Mouse (Mus musculus) limb, embryonic 14.5 days (tissue): ENCODE data around the gene Srgn. TPM values are rescaled to one million over a fixed set of nuclear protein-coding genes. Genes with fewer than 3 reads are reported as not detected.
"Not testable (repeated sequence)": the region's sequence is repeated elsewhere in the genome, so short reads cannot be mapped to it uniquely, and the experiment has no call there.

ENCODE experiments used
- ATAC-seq: fragments of 200-750 bp; cut with Nextera tagmentation; 2 replicates; pipeline ENCODE4 v1.8.0; 2017; ENCODE audit warnings: low read depth, moderate number of reproducible peaks, moderate TSS enrichment; ENCODE audit not compliant: low FRiP score
- DNase-seq: peaks from one replicate; pipeline ENCODE4 v3.0.0-alpha.2; 2015; ENCODE audit warnings: low spot score
- H3K27ac ChIP-seq: fragments of 300-500 bp; sonication (generic); replicated peaks from 2 replicates; pipeline ENCODE4 v1.5.1; 2014; ENCODE audit warnings: low read depth, mild to moderate bottlenecking, low read length, moderate library complexity, mixed read lengths
- H3K27me3 ChIP-seq: fragments of 300-500 bp; sonication (generic); 2 replicates; pipeline ENCODE4 v1.6.1; 2014; ENCODE audit warnings: low read length, mixed read lengths; ENCODE audit not compliant: control insufficient read depth, insufficient read depth
- H3K36me3 ChIP-seq: fragments of 300-500 bp; sonication (generic); 2 replicates; pipeline ENCODE4 v1.6.1; 2014; ENCODE audit warnings: mild to moderate bottlenecking, low read length, moderate library complexity, mixed read lengths; ENCODE audit not compliant: control insufficient read depth, insufficient read depth
- H3K4me1 ChIP-seq: fragments of 300-500 bp; sonication (generic); 2 replicates; pipeline ENCODE4 v1.6.1; 2014; ENCODE audit warnings: antibody characterized with exemption, low read length, mixed read lengths; ENCODE audit not compliant: control insufficient read depth, insufficient read depth
- H3K4me2 ChIP-seq: fragments of 300-500 bp; sonication (generic); replicated peaks from 2 replicates; pipeline ENCODE4 v1.6.1; 2014; ENCODE audit warnings: low read depth, mild to moderate bottlenecking, low read length, moderate library complexity; ENCODE audit not compliant: severe bottlenecking
- H3K4me3 ChIP-seq: fragments of 300-500 bp; sonication (generic); replicated peaks from 2 replicates; pipeline ENCODE4 v1.5.1; 2014; ENCODE audit warnings: low read length
- H3K9ac ChIP-seq: fragments of 300-500 bp; sonication (generic); 2 replicates; pipeline ENCODE4 v1.6.1; 2014; ENCODE audit warnings: mild to moderate bottlenecking, low read depth, low read length, moderate library complexity; ENCODE audit not compliant: severe bottlenecking
- H3K9me3 ChIP-seq: fragments of 300-500 bp; sonication (generic); 2 replicates; pipeline ENCODE4 v1.6.1; 2016; ENCODE audit warnings: low read length; ENCODE audit not compliant: control insufficient read depth
- POLR2A ChIP-seq: fragments of 200-500 bp; IDR thresholded peaks from 2 replicates; pipeline ENCODE4 v1.8.0; 2012; ENCODE audit warnings: inconsistent platforms, mild to moderate bottlenecking, moderate library complexity, borderline replicate concordance; ENCODE audit not compliant: insufficient read depth, insufficient read length; ENCODE audit errors: extremely low read depth
- WGBS: fragments of 180-500 bp; shearing (Covaris S2); extraction: QIAGEN DNeasy Blood & Tissue Kit; methylation state at CpG from one replicate; pipeline ENCODE4 v1.1.7; 2014; 5-methylcytosine and 5-hydroxymethylcytosine counted together
- polyA plus RNA-seq, 2 experiments: library from polyadenylated mRNA; depleted of rRNA in 1 of 2; stranded (reverse) in 1 of 2; unstranded in 1 of 2; fragments of >200 nt; fragmentation: Nextera tagmentation in 1 of 2; extraction: Ambion mirVana in 1 of 2; gene quantifications; 2 replicates each; pipeline versions ENCODE4 v1.2.1 to v1.2.3; 2012 to 2014

The Srgn gene
- polyA plus RNA-seq, 2 experiments: 14.7 to 49.4 TPM

DNA sequence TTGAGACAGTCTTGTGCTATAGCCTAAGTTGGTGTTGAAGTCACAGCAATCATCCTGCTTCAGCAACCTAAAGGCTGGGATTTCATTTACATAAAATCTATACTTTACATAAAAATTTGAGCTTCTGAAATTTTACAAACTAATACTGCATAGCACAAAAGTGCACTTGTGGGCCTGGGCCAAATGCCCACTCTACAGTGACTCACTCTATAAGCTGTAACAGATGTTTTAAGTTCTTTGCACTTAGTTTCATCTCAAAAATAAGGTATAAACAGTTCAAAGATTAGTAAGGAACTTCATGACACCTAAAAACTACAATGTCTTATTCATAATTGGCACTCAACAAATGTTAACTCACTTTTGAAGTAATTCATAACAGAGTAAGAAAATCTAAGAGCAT lies 65.9 kb downstream of the Srgn start:
- Histone ChIP-seq H3K27me3 (no peaks in the 10 kb centered on the region), H3K4me3 (no peak overlapping the region), H3K4me1 (no peaks in the 10 kb centered on the region), H3K4me2 (no peak overlapping the region), H3K9me3 (no peaks in the 10 kb centered on the region), H3K9ac (no peak overlapping the region), H3K36me3 (peaks cover 44% of the 10 kb centered on the region), H3K27ac (no peak overlapping the region)
- TF ChIP-seq POLR2A: no peak
- ATAC-seq: no peak
- DNase-seq: no peak

DNA sequence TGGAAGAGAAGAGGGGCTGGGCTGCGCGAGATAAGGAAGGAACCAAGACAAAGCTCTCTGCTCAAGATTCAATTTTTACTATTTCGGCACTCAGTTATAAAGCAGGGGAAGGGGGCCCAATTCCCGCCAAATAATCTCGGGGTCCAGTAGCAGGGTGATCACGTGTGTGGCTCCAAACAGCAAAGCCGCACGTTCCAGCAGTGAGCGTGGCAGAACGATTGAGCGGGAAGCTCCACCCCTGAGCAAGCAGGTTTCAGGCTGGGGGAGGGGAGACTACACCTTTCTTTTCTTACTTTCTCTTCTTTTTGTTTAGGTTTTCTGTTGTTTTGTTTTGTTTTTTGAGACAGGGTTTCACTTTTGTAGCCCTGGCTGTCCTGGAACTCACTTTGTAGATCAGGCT lies 75.2 kb downstream of the Srgn start:
- H3K9me3 ChIP-seq, DNase-seq, H3K27me3 ChIP-seq, H3K4me3 ChIP-seq, H3K4me1 ChIP-seq, ATAC-seq, H3K4me2 ChIP-seq, H3K27ac ChIP-seq, H3K9ac ChIP-seq: not testable (repeated sequence)
- H3K36me3 ChIP-seq: peaks cover 24% of the 10 kb centered on the region
- WGBS: 72% methylated on average over 11 of the region's 11 CpGs

DNA sequence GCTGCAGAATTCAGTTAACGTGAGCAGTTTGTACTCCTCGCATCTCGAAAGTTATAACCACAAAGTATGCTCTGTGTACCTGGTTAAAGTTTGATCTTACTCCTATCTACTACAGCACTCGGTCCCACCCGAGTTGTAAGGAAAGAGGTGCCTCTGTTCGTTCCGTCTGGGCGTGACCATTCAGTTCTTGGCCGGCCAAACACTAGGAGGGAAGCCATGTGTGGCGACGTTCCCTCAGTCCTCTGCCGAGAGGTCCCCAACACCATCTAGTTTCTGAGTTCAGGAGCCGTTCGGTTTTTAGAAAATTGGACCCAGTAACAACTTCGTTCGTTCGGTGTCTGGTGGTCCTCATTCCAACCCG lies 77.0 kb downstream of the Srgn start:
- H3K36me3 ChIP-seq: peaks cover 29% of the 10 kb centered on the region
- H3K4me3 ChIP-seq: peak overlapping the region; percentile 99
- H3K4me1 ChIP-seq: peaks cover 9% of the 10 kb centered on the region
- peak overlapping the region; percentile 96 for H3K9ac ChIP-seq
- H3K27ac ChIP-seq: peak overlapping the region; percentile 71
- DNase-seq (no peak), ATAC-seq (no peak)
- H3K9me3 ChIP-seq: no peaks in the 10 kb centered on the region
- H3K27me3 ChIP-seq: no peaks in the 10 kb centered on the region
- no peak for TF ChIP-seq POLR2A
- 45% methylated on average over 18 of the region's 18 CpGs for WGBS
- peak overlapping the region; percentile 73 for H3K4me2 ChIP-seq

DNA sequence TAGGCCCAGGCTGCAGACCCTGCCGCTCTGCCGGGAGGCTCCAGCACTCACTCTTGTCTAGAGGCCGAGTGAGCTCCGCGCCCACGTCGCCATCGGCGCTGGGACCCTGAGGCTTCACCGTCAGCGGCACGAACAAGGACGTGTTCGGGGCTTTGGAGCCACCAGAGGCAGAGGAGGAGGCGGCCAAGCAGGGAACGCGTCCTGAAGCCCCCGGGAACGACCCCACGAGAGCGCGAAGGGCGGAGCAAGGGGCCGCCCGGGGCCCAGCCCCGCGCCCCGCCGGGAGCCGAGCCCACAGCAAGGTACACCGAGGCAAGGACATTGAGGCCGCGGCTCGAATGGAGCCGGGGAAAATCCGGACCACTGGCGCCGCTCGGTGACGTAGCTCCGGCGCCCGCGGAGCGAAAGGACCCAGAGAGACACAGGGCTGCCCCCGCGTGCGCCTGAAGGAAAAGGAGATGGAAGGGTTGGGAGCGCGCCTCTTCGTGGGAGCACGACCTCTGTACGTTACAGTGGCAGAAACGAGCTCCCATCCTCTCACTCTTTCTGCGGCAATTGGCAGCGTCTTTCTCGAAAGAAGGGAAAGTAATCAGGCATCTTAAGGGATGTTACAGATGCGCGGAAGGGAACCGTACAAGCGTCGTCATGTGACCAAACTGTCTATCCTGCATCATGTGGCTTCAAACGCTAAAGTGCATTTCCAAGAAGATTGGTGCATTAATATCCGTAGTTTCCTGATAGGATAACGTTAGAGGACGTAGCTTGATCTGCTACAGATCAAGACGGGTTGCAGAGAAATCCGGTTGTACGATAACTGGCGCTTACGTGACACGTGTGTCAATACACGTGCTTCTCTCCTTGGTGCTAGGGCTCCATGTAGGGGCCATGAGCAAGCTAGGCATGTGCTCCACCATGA lies 77.6 kb downstream of the Srgn start, which contains the start of the genes 4930507D05Rik and Supv3l1:
TSS of gene 4930507D05Rik (plus strand) at position 126 of the 916 bp plus-strand sequence.
TSS of gene Supv3l1 (minus strand) at position 375 of the 916 bp plus-strand sequence.
- DNase-seq: peak; percentile 92
- H3K27ac ChIP-seq: peak within 1 kb of the TSS; percentile 71
- no peaks in the 10 kb centered on the region for H3K9me3 ChIP-seq
- H3K9ac ChIP-seq: peak within 1 kb of the TSS; percentile 96
- H3K4me3 ChIP-seq: peak within 1 kb of the TSS; percentile 99
- H3K36me3 ChIP-seq: peaks cover 32% of the 10 kb centered on the region
- H3K27me3 ChIP-seq: no peaks in the 10 kb centered on the region
- 0 out of 2 replicates have a peak, but pooled peaks have one; percentile 48 for TF ChIP-seq POLR2A
- H3K4me1 ChIP-seq: peaks cover 9% of the 10 kb centered on the region
- peak; percentile 92 for ATAC-seq
- peak within 1 kb of the TSS; percentile 73 for H3K4me2 ChIP-seq
- WGBS: under 1% methylated on average over 68 of the region's 73 CpGs

Other genes starting within 250 kb of the Srgn start
- gene Hk1, start 147.5 kb downstream of the Srgn start, polyA plus RNA-seq (2012; rRNA removed): 30.7 and 32.1 TPM in 2 replicates
- gene Hk1, start 147.5 kb downstream of the Srgn start, polyA plus RNA-seq (2014; fragmentation: Nextera tagmentation; extraction: Ambion mirVana): 29.2 and 29.3 TPM in 2 replicates
- gene Hkdc1, start 105.0 kb downstream of the Srgn start, polyA plus RNA-seq (2012; rRNA removed): 2.3 and 3.3 TPM in 2 replicates
- 1.1 and 2.4 TPM in 2 replicates for gene Hkdc1, start 105.0 kb downstream of the Srgn start, polyA plus RNA-seq (2014; fragmentation: Nextera tagmentation; extraction: Ambion mirVana)
- 0.33 TPM in 2 replicates for gene 4930507D05Rik, start 78.0 kb downstream of the Srgn start, polyA plus RNA-seq (2012; rRNA removed)
- 0.29 and 0.39 TPM in 2 replicates for gene 4930507D05Rik, start 78.0 kb downstream of the Srgn start, polyA plus RNA-seq (2014; fragmentation: Nextera tagmentation; extraction: Ambion mirVana)
- 28.7 and 30.8 TPM in 2 replicates for gene Supv3l1, start 77.7 kb downstream of the Srgn start, polyA plus RNA-seq (2012; rRNA removed)
- gene Supv3l1, start 77.7 kb downstream of the Srgn start, polyA plus RNA-seq (2014; fragmentation: Nextera tagmentation; extraction: Ambion mirVana): 24.2 and 25.5 TPM in 2 replicates
- gene Vps26a, start 40.6 kb downstream of the Srgn start, polyA plus RNA-seq (2012; rRNA removed): 25.6 and 29.2 TPM in 2 replicates
- gene Vps26a, start 40.6 kb downstream of the Srgn start, polyA plus RNA-seq (2014; fragmentation: Nextera tagmentation; extraction: Ambion mirVana): 67.1 and 71.1 TPM in 2 replicates
- 35.1 and 36.1 TPM in 2 replicates for gene Kif1bp, start 51.0 kb upstream of the Srgn start, polyA plus RNA-seq (2012; rRNA removed)
- 44.6 and 46.1 TPM in 2 replicates for gene Kif1bp, start 51.0 kb upstream of the Srgn start, polyA plus RNA-seq (2014; fragmentation: Nextera tagmentation; extraction: Ambion mirVana)
- gene Ddx21, start 74.8 kb upstream of the Srgn start, polyA plus RNA-seq (2012; rRNA removed): 35.3 and 43.5 TPM in 2 replicates
- 26.0 and 26.8 TPM in 2 replicates for gene Ddx21, start 74.8 kb upstream of the Srgn start, polyA plus RNA-seq (2014; fragmentation: Nextera tagmentation; extraction: Ambion mirVana)
- gene Ddx50, start 123.8 kb upstream of the Srgn start, polyA plus RNA-seq (2012; rRNA removed): 83.4 and 120 TPM in 2 replicates
- gene Ddx50, start 123.8 kb upstream of the Srgn start, polyA plus RNA-seq (2014; fragmentation: Nextera tagmentation; extraction: Ambion mirVana): 165 and 176 TPM in 2 replicates
- gene Stox1, start 198.7 kb upstream of the Srgn start, polyA plus RNA-seq (2012; rRNA removed): 0.46 and 0.65 TPM in 2 replicates
- gene Stox1, start 198.7 kb upstream of the Srgn start, polyA plus RNA-seq (2014; fragmentation: Nextera tagmentation; extraction: Ambion mirVana): 0.63 and 0.72 TPM in 2 replicates